Mouse (Mus musculus) gastrocnemius, postnatal 10 days (tissue): Measurements from ENCODE around the gene Mta2. TPM values are rescaled to one million over a fixed set of nuclear protein-coding genes. Genes with fewer than 3 reads are reported as not detected.
A peak's percentile ranks its signal among the peaks of the same experiment; 100 is the strongest.

Experiments
- DNase-seq: peaks from one replicate; pipeline ENCODE4 v3.0.0; 2021; ENCODE audit warnings: mixed read lengths
- total RNA-seq, 2 experiments: library from RNA; stranded (reverse); gene quantifications; 2 replicates each; pipeline ENCODE4 v1.2.3; 2021

Mta2 gene
- total RNA-seq, 2 experiments from 2014 or later = 37.7 to 49.7 TPM

GRCm38 (mm10) chr19:8929224-8930088, 12.2 kb upstream of the Mta2 start, which contains the start of the genes Rom1 and Eml3:
Gene Rom1, minus strand, starts transcription at chr19:8929356.
Gene Eml3, plus strand, starts transcription at chr19:8929552.
- peak; percentile 89 for DNase-seq

GRCm38 (mm10) chr19:8930117-8930516, 11.6 kb upstream of the Mta2 start:
- no peak for DNase-seq

DNA sequence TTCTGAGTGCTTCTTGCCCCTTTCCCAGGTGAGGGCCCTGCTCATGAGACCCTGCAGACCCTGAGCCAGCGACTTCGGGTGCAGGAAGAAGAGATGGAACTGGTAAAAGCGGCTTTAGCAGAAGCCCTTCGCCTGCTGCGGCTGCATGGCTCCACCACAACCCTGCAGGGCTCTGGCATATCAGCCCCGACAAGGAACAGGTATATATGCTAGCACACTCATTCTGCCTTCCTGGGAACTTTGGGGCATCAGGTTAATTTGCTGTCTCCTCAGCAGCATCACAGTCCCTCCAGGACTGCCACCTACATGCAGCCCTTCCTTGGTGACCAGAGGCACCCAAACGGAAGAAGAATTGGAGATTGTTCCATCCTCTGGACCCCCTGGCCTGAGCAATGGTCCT, 10.9 kb upstream of the Mta2 start:
- DNase-seq = no peak

GRCm38 (mm10) chr19:8936736-8937135, 4.9 kb upstream of the Mta2 start:
- no peak for DNase-seq

- no peak for DNase-seq
Observed at GRCm38 (mm10) chr19:8940526-8941133, 1.0 kb upstream of the Mta2 start.

GRCm38 (mm10) chr19:8941136-8941514, 550 bp upstream of the Mta2 start:
- DNase-seq = no peak

- DNase-seq = no peak
Observed at GRCm38 (mm10) chr19:8942276-8942964, 745 bp downstream of the Mta2 start.

DNA sequence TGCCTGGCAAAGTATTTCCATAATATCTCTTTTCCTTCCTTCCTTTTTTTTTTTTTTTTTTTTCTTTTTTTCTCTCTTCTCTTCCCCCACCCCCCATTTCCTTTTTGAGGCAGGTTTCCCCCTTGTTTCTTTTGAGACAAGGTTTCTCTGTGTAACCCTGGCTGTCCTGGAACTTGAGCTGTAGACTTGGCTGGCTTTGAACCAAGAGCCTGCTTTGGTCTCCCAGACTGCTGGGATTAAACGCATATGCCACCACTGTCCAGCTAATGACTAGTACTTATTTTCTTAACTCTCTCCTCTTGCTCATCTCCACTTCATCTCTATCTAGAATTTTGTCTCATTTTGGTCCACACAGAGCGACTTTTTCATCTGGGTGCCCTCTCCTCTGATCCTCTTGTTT, 1.4 kb downstream of the Mta2 start:
- no peak for DNase-seq

DNA sequence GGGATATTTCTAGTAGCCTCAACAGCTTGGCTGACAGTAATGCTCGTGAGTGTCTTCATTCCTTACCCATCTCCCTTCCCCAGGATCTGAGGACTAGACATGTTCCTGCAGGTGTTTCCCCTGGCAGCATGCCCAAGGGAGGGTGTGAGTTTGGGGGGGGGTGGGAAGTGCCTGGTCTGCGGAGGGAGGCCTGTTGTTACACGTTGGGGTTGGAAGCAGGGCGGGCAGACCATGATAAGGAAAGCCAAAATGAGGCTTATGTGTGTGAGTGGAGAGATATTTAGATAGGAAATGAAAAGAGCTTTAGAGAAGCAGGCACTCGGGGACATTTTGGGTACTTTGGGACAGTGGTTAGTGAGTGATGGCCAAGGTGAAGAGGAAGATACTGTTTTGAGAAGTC, 2.4 kb downstream of the Mta2 start:
- no peak for DNase-seq

GRCm38 (mm10) chr19:8944750-8945149, 3.1 kb downstream of the Mta2 start:
- peak; percentile 77 for DNase-seq

DNA sequence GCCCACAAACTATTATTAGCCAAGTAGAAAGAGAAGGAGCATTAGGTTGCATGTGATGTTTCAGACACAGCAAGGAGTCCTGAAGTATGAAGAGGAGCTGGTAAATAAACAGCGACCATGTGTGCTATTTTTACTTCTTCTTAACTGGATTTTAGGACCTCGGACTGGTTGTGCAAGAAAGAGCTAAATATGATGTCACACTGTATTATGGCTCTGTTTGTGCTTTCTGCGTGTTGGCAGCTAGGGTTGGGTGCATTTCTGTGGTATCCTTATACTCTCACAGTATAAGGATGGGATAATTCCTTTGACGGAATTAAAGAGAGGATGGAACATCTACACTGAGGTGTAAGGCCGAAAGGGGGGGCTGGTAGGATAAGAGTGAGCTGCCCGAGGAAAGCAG, 3.6 kb downstream of the Mta2 start:
- DNase-seq = no peak

- DNase-seq = no peak
Observed at GRCm38 (mm10) chr19:8946929-8947328, 5.3 kb downstream of the Mta2 start.

GRCm38 (mm10) chr19:8950190-8950589, 8.5 kb downstream of the Mta2 start:
- no peak for DNase-seq

GRCm38 (mm10) chr19:8952241-8952640, 10.6 kb downstream of the Mta2 start:
- DNase-seq = no peak

- DNase-seq = peak; percentile 76
Observed at GRCm38 (mm10) chr19:8953135-8954039, 11.7 kb downstream of the Mta2 start, which contains the start of gene Tut1. Gene Tut1, plus strand, starts transcription at chr19:8953847.

DNA sequence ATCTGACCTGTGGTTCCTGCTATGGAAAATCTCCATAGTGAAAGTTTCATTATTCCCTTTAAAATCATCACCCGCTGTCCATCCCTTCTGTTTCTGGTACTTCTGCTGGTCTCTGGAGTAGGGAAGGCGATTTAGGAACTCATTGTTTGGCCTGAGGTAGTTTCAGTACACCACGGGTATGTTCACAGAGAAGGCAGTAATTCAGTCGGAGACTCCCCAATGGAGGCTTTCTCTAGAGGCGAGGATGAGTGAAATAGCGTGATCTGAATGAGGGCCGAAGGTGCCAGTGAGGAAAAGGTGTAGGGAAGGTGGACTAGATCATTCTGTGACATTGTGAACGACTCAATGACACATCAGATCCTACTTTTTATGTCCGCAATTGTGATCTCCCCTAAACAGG, 12.5 kb downstream of the Mta2 start:
- DNase-seq = no peak

DNA sequence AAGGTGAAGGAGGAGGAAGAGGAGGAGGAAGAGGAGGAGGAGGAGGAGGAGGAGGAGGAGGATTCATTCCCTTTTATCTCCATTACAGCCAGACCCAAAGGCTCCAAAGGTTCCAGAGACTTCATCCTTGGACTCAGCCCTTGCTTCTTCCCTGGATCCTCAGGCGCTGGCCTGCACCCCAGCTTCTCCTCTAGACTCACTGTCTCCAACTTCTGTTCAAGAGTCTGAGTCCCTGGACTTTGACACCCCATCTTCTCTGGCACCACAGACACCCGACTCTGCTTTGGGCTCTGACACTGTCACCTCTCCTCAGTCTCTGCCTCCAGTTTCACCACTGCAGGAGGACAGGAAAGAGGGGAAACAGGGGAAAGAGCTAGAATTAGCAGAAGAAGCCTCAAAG, 20.6 kb downstream of the Mta2 start:
- no peak for DNase-seq

GRCm38 (mm10) chr19:8965075-8965474, 23.4 kb downstream of the Mta2 start:
- no peak for DNase-seq

- peak; percentile 31 for DNase-seq
Observed at GRCm38 (mm10) chr19:8965771-8966170, 24.1 kb downstream of the Mta2 start.

DNA sequence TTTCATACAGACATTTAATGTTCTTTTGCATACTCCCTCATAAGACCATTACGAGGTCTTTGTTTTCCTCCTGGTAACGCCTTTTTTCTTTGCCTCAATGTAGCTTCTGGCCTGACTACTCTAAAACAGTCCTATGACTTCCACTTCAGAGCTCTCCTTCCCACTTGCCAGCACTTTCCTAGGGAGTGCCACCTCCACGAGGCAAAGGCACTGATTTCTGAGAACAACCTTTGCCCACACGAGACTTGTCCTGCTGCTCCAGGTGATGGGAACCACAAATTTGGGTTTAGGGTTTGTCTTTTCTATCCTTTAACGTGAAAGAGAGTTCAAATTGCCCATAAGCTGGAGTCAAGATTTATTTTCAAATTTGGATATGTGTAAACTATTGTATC, 24.5 kb downstream of the Mta2 start:
- DNase-seq = no peak

DNA sequence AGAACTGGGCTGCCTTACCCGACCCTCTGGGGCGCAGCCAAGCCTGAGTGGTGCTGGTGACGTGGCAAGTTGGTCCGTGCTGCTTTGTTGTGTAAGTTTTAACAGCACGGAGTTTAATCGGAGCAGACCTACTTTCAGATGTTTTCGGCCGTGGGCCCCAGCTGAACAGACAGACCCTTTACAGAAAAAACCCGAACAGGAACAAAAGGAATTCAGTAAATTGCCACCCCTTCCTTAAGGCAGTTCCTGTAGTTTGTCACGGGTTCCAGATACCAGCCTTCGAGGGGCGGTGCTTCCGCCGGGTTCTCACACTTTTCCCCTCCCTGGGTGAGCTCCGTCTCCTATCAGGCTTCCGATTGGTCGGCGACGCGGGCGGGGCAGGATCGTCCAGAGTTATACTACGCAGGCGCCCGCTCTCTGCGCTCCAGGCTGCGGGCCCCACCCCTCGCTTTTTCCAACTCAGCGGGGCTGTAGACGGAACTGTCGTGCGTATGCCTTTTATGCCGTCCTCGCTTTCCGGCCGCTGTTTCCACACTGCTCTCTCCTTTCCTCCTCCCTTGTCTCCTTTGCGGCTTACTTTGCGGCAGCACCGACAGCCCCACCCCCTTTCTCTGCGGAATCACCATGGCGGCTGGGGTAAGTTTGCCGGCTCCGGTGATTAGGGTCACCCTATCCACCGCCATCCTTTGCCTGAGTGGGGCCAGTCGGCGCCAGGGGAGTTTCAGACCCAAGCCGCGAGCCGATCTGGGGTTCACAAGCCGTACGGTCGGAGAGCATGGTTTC, 25.1 kb downstream of the Mta2 start, which contains the start of gene Eef1g:
Gene Eef1g (plus strand): TSS at position 452 of the 783 bp plus-strand sequence.
- peak; percentile 94 for DNase-seq
